Mouse (Mus musculus): Measurements from ENCODE around the gene Klk1.
A peak's percentile ranks its signal among the peaks of the same experiment; 100 is the strongest.
"Not testable (repeated sequence)": the region's sequence is repeated elsewhere in the genome, so short reads cannot be mapped to it uniquely, and the experiment has no call there.

The Klk1 gene

DNA sequence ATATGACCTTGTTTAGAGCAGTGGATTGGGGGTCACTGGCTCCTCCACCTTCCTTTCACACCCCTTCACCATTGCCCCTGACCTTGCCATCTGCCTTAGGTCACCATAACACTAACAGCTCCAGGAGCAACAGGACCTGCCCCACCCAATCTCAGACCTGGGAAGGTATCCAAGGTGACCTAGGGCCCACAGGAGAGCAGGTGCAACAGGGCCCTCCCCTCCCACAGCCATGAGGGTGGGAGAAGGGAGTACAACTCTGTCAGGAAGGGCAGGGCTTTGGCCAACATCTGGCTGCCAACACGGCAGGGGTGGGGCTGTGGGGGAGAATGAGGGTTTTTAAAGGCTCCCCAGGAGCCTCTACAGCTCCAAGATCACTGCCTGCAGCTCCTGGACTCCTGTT, at the start of gene Klk1:
Klk1 (plus strand) TSS at position 285 of the 400 bp plus-strand sequence.
- DNase-seq (ENCODE audit: low spot score in 2 of 2) = no peak

DNA sequence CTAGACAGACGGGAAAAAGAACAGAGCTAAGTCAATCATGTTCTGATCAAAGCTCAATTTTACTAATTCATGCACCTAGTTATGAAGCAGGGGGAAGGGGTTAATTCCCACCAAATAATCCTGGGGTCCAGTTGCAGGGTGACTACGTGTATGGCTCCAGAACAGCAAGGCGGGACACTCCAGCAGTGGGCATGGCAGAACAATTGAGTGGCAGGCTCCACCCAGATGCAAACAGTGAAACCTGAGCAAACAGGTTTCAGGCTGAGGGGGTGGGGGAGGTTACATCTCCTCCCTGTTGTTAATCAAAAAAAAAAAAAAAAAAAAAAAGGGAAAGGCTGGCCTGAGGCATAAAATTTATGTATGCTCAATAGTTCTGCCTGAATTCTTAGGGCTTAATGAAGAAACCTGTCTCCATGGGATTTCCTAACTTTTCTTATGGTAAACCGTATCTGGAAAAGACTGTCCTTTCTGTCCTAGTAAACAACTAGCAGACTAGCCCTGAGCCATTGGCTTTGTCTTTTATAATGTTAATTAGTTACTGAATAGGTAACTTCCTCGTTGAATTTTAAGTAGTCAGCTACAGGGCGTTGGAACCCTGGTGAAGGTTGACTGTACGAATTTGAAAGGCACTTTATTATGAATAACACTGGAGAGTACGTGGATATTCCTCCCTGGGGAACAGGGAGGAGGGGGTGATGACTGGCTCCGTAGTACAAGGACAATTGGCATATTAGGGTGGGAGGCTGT, 45.7 kb upstream of the Klk1 start:
- DNase-seq (ENCODE audit: low spot score in 2 of 2) = no peak

DNA sequence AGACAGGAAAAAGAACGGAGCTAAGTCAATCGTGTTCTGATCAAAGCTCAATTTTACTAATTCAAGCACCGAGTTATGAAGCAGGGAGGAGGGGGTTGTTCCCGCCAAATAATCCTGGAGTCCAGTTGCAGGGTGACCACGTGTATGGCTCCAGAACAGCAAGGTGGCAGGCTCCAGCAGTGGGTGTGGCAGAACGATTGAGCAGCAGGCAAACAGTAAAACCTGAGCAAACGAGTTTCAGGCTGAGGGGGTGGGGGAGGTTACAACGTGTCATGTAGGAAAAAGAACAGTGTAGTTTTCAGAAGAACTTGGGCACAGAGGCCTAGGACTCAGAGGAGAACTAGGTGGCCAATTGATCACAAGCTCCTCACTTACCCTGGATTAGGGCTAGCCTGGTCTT, 38.6 kb upstream of the Klk1 start:
- DNase-seq (ENCODE audit: low spot score in 2 of 2) = not testable (repeated sequence)

DNA sequence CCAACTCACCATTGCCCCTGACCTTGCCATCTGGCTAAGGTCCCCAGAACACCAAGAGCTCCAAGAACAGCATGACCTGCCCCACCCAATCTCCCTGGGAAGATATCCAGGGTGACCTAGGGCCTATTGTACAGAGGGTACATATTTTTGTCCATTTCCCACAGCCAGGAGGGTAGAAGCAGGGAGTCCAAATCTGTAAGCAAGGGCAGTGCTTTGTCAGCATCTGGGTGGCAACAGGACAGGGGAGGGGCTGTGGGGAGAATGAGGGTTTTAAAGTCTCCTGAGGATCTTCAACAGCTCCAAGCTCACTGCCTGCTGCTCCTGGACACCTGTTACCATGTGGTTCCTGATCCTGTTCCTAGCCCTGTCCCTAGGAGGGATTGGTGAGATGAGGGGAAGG, 37.2 kb upstream of the Klk1 start, which contains the start of gene Klk1b24:
Klk1b24 (plus strand) TSS at position 301 of the 400 bp plus-strand sequence.
- DNase-seq (ENCODE audit: low spot score in 2 of 2) = not testable (repeated sequence)

DNA sequence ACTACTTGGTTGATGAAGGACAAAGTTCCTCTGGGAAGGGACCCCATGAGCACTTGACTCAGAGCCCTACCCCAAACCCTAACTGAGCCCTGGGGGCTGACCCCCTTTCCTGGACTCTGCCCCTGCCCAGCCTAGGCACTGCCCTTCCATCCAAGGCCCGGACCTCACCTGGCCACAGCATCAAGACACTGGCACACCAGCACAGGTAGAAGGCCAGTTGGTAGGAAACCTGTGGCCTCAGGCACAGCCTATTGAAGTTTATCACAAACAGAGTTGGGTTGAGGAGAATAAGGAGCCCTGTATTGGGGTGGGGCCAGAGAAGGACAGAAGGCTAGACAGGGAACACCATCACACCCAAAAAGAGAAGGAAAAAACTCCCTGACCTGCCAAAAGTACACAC, 31.7 kb upstream of the Klk1 start:
- not testable (repeated sequence) for DNase-seq (ENCODE audit: low spot score in 2 of 2)

DNA sequence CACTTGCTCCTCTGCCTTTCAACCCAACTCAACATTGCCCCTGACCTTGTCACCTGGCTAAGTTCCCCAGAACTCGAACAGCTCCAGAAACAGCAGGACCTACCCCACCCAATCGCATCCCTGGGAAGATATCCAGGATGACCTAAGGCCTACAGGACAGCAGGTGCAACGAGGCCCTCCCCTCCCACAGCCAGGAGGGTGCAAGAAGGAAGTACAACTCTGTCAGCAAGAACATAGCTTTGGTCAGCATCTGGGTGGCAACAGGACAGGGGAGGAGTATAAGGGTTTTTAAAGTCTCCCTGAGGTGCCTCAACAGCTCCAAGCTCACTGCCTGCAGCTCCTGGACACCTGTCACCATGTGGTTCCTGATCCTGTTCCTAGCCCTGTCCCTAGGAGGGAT, 27.3 kb upstream of the Klk1 start, which contains the start of gene Klk1b3:
Klk1b3 (plus strand) TSS at position 301 of the 400 bp plus-strand sequence.
- no peak for DNase-seq (ENCODE audit: low spot score in 2 of 2)

DNA sequence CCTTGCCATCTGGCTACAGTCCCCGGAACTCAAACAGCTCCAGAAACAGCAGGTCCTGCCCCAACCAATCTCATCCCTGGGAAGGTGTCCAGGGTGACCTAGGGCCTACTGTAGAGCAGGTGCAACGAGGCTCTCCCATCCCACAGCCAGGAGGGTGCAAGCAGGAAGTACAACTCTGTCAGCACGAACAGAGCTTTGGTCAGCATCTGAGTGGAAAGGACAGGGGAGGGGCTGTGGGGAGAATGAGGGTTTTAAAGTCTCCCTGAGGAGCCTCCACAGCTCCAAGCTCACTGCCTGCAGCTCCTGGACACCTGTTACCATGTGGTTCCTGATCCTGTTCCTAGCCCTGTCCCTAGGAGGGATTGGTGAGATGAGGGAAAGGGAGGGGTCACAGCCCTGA, 18.0 kb upstream of the Klk1 start, which contains the start of gene Klk1b4:
Klk1b4 (plus strand) TSS at position 301 of the 400 bp plus-strand sequence.
- DNase-seq (ENCODE audit: low spot score in 2 of 2) = not testable (repeated sequence)

DNA sequence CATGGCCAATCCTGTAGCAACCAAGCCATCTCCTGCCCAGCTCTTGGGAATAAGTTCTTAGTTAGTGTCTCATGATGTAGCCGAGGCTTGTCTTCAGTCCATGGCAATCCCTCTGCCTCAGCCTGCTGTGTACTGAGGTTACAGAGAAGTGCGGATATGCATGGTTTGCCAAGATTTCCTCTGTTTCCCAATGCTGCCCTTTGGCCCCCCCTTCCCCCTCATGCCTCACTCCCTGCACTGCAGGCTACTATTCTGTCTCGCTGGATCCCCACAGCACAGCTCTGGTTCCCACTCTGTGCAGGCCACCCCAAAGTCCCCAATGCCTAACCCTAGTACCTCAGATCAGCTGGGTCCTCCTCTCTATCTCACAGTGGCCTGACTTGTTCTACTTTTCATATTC, 16.9 kb upstream of the Klk1 start:
- DNase-seq (ENCODE audit: low spot score in 2 of 2) = no peak

DNA sequence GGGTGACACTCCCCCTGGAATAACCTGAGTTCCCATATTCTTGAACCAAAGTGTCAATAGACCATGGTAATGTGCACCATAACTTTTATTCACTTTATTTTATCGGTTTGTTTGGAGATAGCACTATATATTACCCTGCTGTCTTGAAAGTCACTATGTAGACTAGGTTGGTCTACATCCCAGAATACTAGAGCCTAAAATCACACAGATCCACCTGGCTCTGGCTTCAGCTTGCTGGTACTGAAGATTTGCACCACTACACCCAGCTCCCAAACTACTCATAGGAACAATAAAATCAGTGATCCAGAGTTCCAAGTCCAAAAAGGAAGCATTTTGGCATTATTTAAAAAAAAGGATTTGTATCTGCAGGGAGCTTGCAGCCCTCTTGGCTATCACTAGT, 9.5 kb upstream of the Klk1 start, which contains the start of gene Klk1b5:
Klk1b5 (plus strand) TSS at position 301 of the 400 bp plus-strand sequence.
- DNase-seq (ENCODE audit: low spot score in 2 of 2) = no peak

DNA sequence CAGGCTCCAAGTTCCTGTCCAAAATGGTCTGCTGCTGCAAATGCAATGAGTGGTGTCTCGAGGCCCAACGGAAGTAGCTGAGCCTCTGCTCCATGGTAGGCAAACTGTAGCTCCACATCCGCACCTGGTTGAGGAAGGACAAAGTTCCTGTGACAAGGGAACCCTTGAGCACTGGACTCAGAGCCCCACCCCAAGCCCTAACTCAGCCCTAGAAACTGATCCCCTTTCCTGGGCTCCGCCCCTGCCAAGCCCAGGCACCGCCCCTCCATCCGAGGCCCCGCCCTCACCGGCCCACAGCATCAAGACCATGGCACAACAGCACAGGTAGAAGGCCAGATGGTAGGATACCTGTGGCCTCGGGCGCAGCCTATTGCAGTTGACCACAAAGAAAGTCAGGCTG, 3.6 kb upstream of the Klk1 start:
- DNase-seq (ENCODE audit: low spot score in 2 of 2) = not testable (repeated sequence)

DNA sequence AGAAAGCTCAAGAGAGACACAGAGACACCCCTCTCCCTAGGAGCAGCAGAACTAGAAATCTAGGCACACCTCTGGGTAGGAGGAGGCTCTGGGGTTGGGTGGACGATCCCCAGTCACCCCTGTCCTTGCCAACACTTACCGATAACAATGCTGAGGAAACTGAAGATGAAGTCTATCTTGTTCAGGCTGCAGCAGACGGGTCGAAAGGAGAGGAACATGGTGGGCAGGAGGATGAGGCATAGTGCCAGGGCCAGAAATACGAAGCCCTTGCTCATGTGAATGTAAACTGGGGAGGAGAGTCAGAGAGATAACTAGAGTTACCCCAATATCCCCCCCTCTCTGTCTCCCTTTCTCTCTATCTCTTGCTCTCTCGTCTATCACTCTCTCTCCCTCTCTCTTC, 2.8 kb upstream of the Klk1 start:
- not testable (repeated sequence) for DNase-seq (ENCODE audit: low spot score in 2 of 2)

DNA sequence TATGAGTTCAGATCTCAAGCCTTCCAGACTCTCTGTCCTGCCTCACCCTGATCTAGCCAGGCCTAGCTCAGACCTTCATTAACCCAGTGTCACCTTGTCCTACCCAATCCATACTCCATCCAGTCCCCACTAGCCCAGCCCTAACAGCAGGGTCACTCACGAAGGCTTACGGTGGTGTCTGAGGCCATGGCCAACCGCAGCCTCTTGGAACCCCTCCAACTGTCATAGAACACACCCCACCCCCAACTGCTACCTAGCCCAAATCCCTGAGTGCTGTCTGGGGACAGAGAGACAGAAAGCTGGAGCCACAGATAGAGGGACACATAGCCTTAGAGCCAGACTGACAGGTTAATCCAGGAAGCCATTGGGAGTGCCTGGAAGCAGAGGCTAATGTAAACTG, 10.7 kb downstream of the Klk1 start, which contains the start of gene Gm36864:
Gm36864 (plus strand) TSS at position 269 of the 400 bp plus-strand sequence.
- no peak for DNase-seq (ENCODE audit: low spot score in 2 of 2)

DNA sequence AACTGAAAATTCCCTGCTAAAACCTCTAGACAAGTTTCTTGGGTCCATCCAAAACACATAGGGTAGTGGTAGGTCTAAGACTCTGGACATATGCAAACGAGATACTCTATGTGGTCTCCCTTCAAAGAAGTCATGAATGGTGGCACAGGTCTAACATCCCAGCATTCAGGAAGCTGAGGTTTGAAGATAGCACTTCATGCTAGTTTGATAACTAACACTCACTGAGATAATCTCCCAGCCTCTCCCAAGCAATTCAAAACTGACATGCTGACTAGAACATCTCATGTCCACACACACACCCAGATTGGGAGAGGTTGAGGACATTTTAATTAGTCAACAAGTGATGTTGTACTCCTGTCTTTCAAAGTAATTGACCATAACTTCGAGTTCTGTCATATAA, 14.8 kb downstream of the Klk1 start:
- no peak for DNase-seq (ENCODE audit: low spot score in 2 of 2)

DNA sequence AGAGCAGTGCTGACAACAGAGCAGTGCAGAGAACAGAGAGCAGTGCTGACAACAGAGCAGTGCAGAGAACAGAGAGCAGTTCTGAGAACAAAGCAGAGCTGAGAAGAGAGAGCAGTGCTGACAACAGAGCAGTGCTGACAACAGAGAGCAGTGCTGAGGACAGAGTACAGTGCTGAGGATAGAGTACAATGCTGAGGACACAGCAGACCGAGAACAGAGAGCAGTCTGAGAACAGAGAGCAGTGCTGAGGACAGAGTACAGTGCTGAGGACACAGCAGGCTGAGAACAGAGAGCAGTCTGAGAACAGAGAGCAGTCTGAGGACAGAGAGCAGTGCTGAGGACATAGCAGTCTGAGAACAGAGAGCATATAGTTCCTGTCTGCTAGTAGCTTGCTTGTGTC, 15.6 kb downstream of the Klk1 start:
- DNase-seq (ENCODE audit: low spot score in 2 of 2) = no peak

DNA sequence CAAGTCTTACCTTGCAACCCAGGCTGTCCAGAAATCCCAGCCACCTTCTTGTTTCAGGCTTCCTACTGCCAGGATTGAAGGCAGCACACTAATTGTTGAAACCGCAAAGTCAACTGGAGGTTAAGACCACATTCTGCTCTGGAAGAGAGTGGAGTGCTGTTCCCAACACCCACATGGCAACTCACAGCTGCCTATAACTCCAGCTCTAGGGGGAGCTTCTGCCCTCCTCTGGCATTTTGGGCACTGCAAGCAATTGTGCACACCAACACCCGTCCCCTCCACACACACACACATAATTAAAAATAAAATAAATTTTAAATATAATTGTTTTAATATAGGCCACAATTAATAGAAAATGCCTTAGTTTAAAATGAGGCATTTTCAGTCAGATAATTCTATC, 16.0 kb downstream of the Klk1 start:
- DNase-seq (ENCODE audit: low spot score in 2 of 2) = no peak

DNA sequence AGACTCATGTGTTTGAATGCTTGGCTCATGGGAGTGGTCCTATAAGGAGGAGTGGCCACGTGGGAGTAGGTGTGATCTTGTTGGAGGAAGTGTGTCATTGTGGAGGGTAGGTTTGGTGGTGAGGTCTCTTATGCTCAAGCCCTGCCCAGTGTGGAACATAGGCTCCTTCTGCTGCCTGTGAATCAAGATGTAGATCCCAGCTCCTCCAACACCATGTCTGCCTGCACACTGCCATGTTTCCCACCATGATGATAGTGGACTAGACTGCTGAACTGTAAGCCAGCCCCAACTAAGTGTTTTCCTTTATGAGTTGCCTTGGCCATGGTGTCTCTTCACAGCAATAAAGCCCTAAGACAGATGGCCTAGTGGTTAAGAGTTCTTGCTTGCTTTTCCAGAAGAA, 18.9 kb downstream of the Klk1 start:
- no peak for DNase-seq (ENCODE audit: low spot score in 2 of 2)

DNA sequence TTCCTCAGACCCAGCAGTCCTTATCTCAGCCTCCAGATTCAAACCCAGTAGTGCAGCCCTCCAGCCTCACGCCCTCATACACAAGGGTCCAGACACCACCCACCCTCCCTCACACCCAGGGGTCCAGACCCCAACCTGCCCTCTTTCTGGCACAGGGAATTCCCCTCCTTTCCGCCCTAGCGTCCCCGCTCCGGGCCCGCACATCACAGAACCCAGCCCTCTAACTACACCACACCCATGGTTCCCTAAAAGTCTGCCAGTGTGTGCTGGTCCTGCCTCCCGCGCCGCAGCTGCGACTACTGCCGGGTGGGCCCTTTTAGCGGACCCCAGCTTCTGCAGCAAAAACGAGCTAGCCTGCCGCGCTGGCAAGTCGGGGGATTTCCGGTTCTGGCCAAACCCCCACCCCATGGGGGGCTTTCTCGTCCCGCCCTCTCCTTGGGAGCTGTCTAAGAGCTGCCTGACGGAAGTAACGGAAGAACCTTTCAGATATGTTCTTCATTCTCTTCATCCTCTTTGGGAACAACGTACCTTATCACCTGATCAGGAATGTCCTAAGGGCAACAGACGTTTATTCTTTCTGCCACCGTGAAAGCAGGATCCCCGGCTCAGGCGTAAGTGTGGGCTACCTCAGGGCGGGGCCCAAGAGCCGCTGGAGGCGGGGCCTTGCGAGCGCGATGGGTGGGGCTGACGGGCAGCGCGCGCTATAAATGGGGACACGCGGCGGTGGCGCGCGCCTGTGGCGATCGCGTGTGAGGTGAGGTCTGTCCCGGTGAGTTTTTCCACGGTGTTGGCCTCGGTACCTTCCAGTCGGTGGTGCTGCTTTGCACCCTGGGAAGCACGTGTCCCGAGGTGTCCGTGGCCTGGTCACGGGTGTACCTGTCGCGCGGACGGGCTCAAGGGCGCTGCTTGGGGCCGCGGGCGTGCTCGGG, 21.2 kb downstream of the Klk1 start, which contains the start of the genes 1700028J19Rik and 2410002F23Rik:
1700028J19Rik (minus strand) TSS at position 641 of the 929 bp plus-strand sequence.
2410002F23Rik (plus strand) TSS at position 668 of the 929 bp plus-strand sequence.
- DNase-seq (ENCODE audit: low spot score in 2 of 2) = peak; percentile 86 to 88

DNA sequence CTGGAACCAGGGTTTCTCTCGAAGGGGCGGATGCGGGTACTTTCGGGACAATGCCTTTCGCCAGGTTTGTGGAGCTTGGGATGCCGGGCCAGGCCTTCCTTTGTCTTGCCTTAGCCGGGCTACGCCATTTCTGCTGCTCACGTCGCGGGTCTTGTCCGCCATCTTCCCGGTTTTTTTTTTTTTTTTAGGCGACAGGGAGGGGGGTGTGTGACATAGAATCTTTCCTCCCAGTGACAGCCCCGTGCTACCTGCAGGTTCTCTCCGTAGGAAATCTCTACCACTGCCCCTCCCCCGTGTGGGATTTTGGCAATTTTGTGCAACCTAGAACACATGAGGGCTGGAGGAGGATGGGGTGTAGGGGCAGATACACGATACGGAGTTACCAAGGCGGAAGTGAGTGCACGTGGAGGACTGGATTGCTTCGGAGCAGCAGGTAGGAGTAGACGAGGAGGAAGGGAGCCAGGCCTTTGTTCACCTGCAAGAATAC, 21.9 kb downstream of the Klk1 start:
- DNase-seq (ENCODE audit: low spot score in 2 of 2) = peak in 1 of 2 experiments; percentile 67

DNA sequence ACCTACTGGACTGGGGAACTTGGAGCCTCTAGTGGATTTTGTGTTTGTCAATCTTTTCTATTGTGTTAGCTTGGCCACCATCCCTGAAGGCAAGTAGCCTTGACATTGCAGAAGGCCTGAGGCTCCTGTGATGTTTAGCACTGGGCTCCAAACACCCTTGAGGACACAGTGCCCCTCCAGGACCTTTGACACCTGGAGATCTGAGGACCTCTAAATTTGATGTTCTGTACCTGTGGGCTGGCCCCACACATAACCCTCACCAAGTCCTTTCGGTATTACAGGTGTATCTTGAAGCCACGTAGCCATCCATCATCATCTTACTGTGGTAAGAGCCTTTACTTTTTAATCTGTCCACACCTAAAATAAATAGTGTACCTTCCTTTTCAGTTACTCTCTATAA, 22.8 kb downstream of the Klk1 start:
- no peak for DNase-seq (ENCODE audit: low spot score in 2 of 2)

DNA sequence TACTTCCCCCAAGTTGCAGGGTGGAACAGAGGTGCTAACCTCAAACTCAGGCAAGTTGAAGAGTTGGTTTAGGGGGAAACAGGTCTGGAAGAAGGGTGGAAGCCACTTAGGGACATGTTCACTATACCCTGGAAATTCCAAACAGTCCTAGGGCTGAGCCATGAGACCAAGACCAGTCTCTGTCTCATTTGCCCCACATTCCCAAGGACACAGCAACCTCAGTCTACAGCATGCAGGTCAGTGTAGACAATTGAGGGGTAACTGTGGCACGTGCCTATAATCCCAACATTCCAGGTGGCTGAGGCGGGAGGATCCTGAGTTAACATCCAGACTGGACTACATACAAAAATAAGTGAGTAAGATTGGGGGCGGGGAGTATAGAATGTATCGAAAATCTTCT, 24.1 kb downstream of the Klk1 start:
- DNase-seq (ENCODE audit: low spot score in 2 of 2) = no peak

DNA sequence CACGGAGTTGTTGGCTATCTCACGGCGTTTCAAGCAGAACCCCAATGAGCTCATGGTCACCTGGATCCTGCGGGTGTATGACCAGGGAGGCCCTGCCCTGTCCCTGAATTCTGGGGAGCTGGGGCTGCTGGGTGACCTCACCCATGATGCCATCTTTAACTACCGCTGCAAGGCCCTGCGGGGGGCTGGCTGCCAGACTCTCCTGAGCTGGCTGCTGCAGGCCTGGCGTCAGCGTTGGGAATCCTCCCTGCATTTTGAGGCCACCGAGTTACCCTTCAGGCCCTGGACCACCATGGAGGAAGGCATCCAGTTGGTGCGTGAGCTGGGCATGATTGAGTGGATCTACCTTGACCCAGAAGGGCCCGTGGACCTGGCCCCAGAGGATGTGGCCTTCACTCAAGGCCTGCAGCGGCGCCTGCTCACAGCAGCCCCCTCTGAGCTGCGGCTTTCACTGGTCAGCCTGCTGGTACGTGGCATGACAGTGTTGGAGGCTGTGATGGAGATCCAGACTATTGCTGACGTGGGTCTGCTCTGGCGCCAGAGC, 25.6 kb downstream of the Klk1 start:
- not testable (repeated sequence) for DNase-seq (ENCODE audit: low spot score in 2 of 2)

Measured in frontal cortex, postnatal 14 days (tissue).